Mouse (Mus musculus): Measurements from ENCODE around the gene Slc39a8. TPM values are rescaled to one million over a fixed set of nuclear protein-coding genes. Genes with fewer than 3 reads are reported as not detected.

Slc39a8 gene
- total RNA-seq, 2 experiments from 2014 or later, result 2.7 to 3.2 TPM

GRCm38 (mm10) chr3:135853604-135854297 lies 28.7 kb downstream of the Slc39a8 start:
- intact Hi-C loops (cut with DNase I), result no loop called here
- no peak overlapping the region for H3K27ac ChIP-seq
- no peak overlapping the region for H3K4me3 ChIP-seq
- TF ChIP-seq CTCF (IDR thresholded peaks at IDR 0.05), result peak; percentile 25
- no peak for DNase-seq (ENCODE audit: extremely low spot score in 1 of 2, low spot score in 2 of 2)

GRCm38 (mm10) chr3:135854298-135854984 lies 29.4 kb downstream of the Slc39a8 start:
- no peak overlapping the region for H3K27ac ChIP-seq
- intact Hi-C loops (cut with DNase I), result no loop called here
- DNase-seq (ENCODE audit: extremely low spot score in 1 of 2, low spot score in 2 of 2), result no peak
- no peak for TF ChIP-seq CTCF (IDR thresholded peaks at IDR 0.05)
- no peak overlapping the region for H3K4me3 ChIP-seq

GRCm38 (mm10) chr3:135854985-135855340 lies 29.9 kb downstream of the Slc39a8 start:
- TF ChIP-seq CTCF (IDR thresholded peaks at IDR 0.05), result no peak
- intact Hi-C loops (cut with DNase I), result no loop called here
- H3K4me3 ChIP-seq, result no peak overlapping the region
- DNase-seq (ENCODE audit: extremely low spot score in 1 of 2, low spot score in 2 of 2), result no peak
- no peak overlapping the region for H3K27ac ChIP-seq

GRCm38 (mm10) chr3:135856303-135856702 lies 31.2 kb downstream of the Slc39a8 start:
- intact Hi-C loops (cut with DNase I), result loop anchor here (1.0 kb wide), 1 partner anchor 122 kb away; no protein-coding TSS in a partner anchor
- no peak overlapping the region for H3K27ac ChIP-seq
- DNase-seq (ENCODE audit: extremely low spot score in 1 of 2, low spot score in 2 of 2), result no peak
- TF ChIP-seq CTCF (IDR thresholded peaks at IDR 0.05), result no peak
- no peak overlapping the region for H3K4me3 ChIP-seq

GRCm38 (mm10) chr3:135857134-135857533 lies 32.1 kb downstream of the Slc39a8 start:
- intact Hi-C loops (cut with DNase I), result no loop called here
- no peak for DNase-seq (ENCODE audit: extremely low spot score in 1 of 2, low spot score in 2 of 2)
- Histone ChIP-seq H3K27ac (no peak overlapping the region), H3K4me3 (no peak overlapping the region)
- TF ChIP-seq CTCF (IDR thresholded peaks at IDR 0.05), result no peak

GRCm38 (mm10) chr3:135859431-135859830 lies 34.4 kb downstream of the Slc39a8 start:
- intact Hi-C loops (cut with DNase I), result no loop called here
- no peak overlapping the region for H3K27ac ChIP-seq
- no peak overlapping the region for H3K4me3 ChIP-seq
- no peak for TF ChIP-seq CTCF (IDR thresholded peaks at IDR 0.05)
- peak in 1 of 2 experiments; percentile 17 for DNase-seq (ENCODE audit: extremely low spot score in 1 of 2, low spot score in 2 of 2)

- peak; percentile 84 for TF ChIP-seq CTCF (IDR thresholded peaks at IDR 0.05)
- peak; percentile 28 to 52 for DNase-seq (ENCODE audit: extremely low spot score in 1 of 2, low spot score in 2 of 2)
- intact Hi-C loops (cut with DNase I), result loop anchor here (10.0 kb wide), 1 partner anchor 578 kb away; the partner anchor contains the start of gene Bdh2
- H3K4me3 ChIP-seq, result no peak overlapping the region
- no peak overlapping the region for H3K27ac ChIP-seq
These were observed 37.7 kb downstream of the Slc39a8 start for GRCm38 (mm10) chr3:135862804-135863203.

- intact Hi-C loops (cut with DNase I), result loop anchor here (10.0 kb wide), 1 partner anchor 584 kb away; the partner anchor contains the start of gene Bdh2
- DNase-seq (ENCODE audit: extremely low spot score in 1 of 2, low spot score in 2 of 2), result no peak
- H3K27ac ChIP-seq, result no peak overlapping the region
- H3K4me3 ChIP-seq, result no peak overlapping the region
- TF ChIP-seq CTCF (IDR thresholded peaks at IDR 0.05), result no peak
These were observed 44.0 kb downstream of the Slc39a8 start for GRCm38 (mm10) chr3:135869041-135869440.

GRCm38 (mm10) chr3:135872325-135872724 lies 47.2 kb downstream of the Slc39a8 start:
- intact Hi-C loops (cut with DNase I), result no loop called here
- DNase-seq (ENCODE audit: extremely low spot score in 1 of 2, low spot score in 2 of 2), result no peak
- TF ChIP-seq CTCF (IDR thresholded peaks at IDR 0.05), result no peak
- Histone ChIP-seq H3K4me3 (no peak overlapping the region), H3K27ac (no peak overlapping the region)

GRCm38 (mm10) chr3:135873596-135873995 lies 48.5 kb downstream of the Slc39a8 start:
- no peak for TF ChIP-seq CTCF (IDR thresholded peaks at IDR 0.05)
- DNase-seq (ENCODE audit: extremely low spot score in 1 of 2, low spot score in 2 of 2), result no peak
- H3K4me3 ChIP-seq, result no peak overlapping the region
- intact Hi-C loops (cut with DNase I), result no loop called here
- H3K27ac ChIP-seq, result no peak overlapping the region

- no peak for DNase-seq (ENCODE audit: extremely low spot score in 1 of 2, low spot score in 2 of 2)
- intact Hi-C loops (cut with DNase I), result no loop called here
- TF ChIP-seq CTCF (IDR thresholded peaks at IDR 0.05), result no peak
- Histone ChIP-seq H3K27ac (no peak overlapping the region), H3K4me3 (no peak overlapping the region)
These were observed 53.0 kb downstream of the Slc39a8 start for GRCm38 (mm10) chr3:135878048-135878447.

GRCm38 (mm10) chr3:135885927-135886658 lies 61.0 kb downstream of the Slc39a8 start:
- intact Hi-C loops (cut with DNase I), result loop anchor here (2.0 to 10.0 kb wide), 6 partner anchors 491 to 1866 kb away; no protein-coding TSS in a partner anchor
- H3K4me3 ChIP-seq, result no peak overlapping the region
- TF ChIP-seq CTCF (IDR thresholded peaks at IDR 0.05), result no peak

More at GRCm38 (mm10) chr3:135885927-135886658, 61.0 kb downstream of the Slc39a8 start:
- DNase-seq (ENCODE audit: extremely low spot score in 1 of 2, low spot score in 2 of 2), result no peak
- no peak overlapping the region for H3K27ac ChIP-seq

Measured in left cerebral cortex, adult 2 months (tissue).